Mouse (Mus musculus) adrenal gland, adult 8-10 months (tissue): ENCODE measurements around the gene Vps53. TPM values are rescaled to one million over a fixed set of nuclear protein-coding genes. Genes with fewer than 3 reads are reported as not detected.
"Not testable (repeated sequence)": the region's sequence is repeated elsewhere in the genome, so short reads cannot be mapped to it uniquely, and the experiment has no call there.

Experiments
- DNase-seq: peaks from one replicate; pipeline ENCODE4 v3.0.0; 2022
- total RNA-seq, 4 experiments: library from RNA; stranded (reverse); gene quantifications; 2 replicates each; pipeline ENCODE4 v1.2.4; 2022

The Vps53 gene
- 10 to 100 TPM; 53.9 to 64.1 (median 55.8) TPM for total RNA-seq

GRCm38 (mm10) chr11:76179495-76180145, at the start of gene Vps53, which contains the start of gene Fam57a:
Gene Vps53, minus strand, starts transcription at chr11:76179647.
Gene Fam57a, plus strand, starts transcription at chr11:76179671.
- peak; percentile 81 for DNase-seq

GRCm38 (mm10) chr11:76225051-76225450, 45.6 kb upstream of the Vps53 start:
- DNase-seq = no peak

GRCm38 (mm10) chr11:76224631-76225030, 45.2 kb upstream of the Vps53 start:
- DNase-seq = no peak

- peak; percentile 94 for DNase-seq
Observed at GRCm38 (mm10) chr11:76217390-76217800, 37.9 kb upstream of the Vps53 start, which contains the start of the genes Dbil5 and Gemin4. Gene Dbil5, plus strand, starts transcription at chr11:76217608. Gene Gemin4, minus strand, starts transcription at chr11:76217664.

GRCm38 (mm10) chr11:76216681-76217389, 37.4 kb upstream of the Vps53 start:
- DNase-seq = peak; percentile 21

GRCm38 (mm10) chr11:76216049-76216540, 36.6 kb upstream of the Vps53 start:
- DNase-seq = no peak

GRCm38 (mm10) chr11:76215011-76215410, 35.6 kb upstream of the Vps53 start:
- DNase-seq = no peak

- DNase-seq = no peak
Observed at GRCm38 (mm10) chr11:76213841-76214240, 34.4 kb upstream of the Vps53 start.

- not testable (repeated sequence) for DNase-seq
Observed at GRCm38 (mm10) chr11:76211595-76211994, 32.1 kb upstream of the Vps53 start.

GRCm38 (mm10) chr11:76210228-76210985, 31.0 kb upstream of the Vps53 start:
- DNase-seq = no peak

GRCm38 (mm10) chr11:76206793-76207192, 27.3 kb upstream of the Vps53 start:
- no peak for DNase-seq

GRCm38 (mm10) chr11:76201761-76202674, 22.6 kb upstream of the Vps53 start:
- peak; percentile 73 for DNase-seq

GRCm38 (mm10) chr11:76196977-76197469, 17.6 kb upstream of the Vps53 start:
- DNase-seq = no peak

- DNase-seq = no peak
Observed at GRCm38 (mm10) chr11:76196275-76196976, 17.0 kb upstream of the Vps53 start.

GRCm38 (mm10) chr11:76186908-76187307, 7.5 kb upstream of the Vps53 start:
- DNase-seq = no peak

- DNase-seq = no peak
Observed at GRCm38 (mm10) chr11:76183745-76184144, 4.3 kb upstream of the Vps53 start.

GRCm38 (mm10) chr11:76180146-76180540, 696 bp upstream of the Vps53 start:
- DNase-seq = no peak

- peak; percentile 10 for DNase-seq
Observed at GRCm38 (mm10) chr11:76178726-76179494, 537 bp downstream of the Vps53 start.

- no peak for DNase-seq
Observed at GRCm38 (mm10) chr11:76170207-76170606, 9.2 kb downstream of the Vps53 start.

- DNase-seq = no peak
Observed at GRCm38 (mm10) chr11:76168976-76169375, 10.5 kb downstream of the Vps53 start.
